Mouse (Mus musculus) forebrain, postnatal 0 days (tissue): ENCODE data around the gene Tsnax. TPM values are rescaled to one million over a fixed set of nuclear protein-coding genes. Genes with fewer than 3 reads are reported as not detected.

Experiments
- ATAC-seq: fragments of 200-750 bp; cut with Nextera tagmentation; 2 replicates; pipeline ENCODE4 v1.8.0; 2017; ENCODE audit warnings: mild to moderate bottlenecking, moderate library complexity
- DNase-seq: peaks from one replicate; pipeline ENCODE4 v3.0.0-alpha.2; 2015
- H3K27ac ChIP-seq: fragments of 300-500 bp; sonication (generic); 2 replicates; pipeline ENCODE4 v1.5.1; 2014; ENCODE audit warnings: low read depth, mild to moderate bottlenecking, antibody characterized with exemption, low read length, moderate library complexity, mixed read lengths
- H3K27me3 ChIP-seq: fragments of 300-500 bp; sonication (generic); 2 replicates; pipeline ENCODE4 v1.6.1; 2014; ENCODE audit warnings: mild to moderate bottlenecking, low read length, mixed read lengths; ENCODE audit not compliant: insufficient read depth
- H3K36me3 ChIP-seq: fragments of 300-500 bp; sonication (generic); 2 replicates; pipeline ENCODE4 v1.6.1; 2014; ENCODE audit warnings: mild to moderate bottlenecking, moderate library complexity; ENCODE audit not compliant: insufficient read depth
- H3K4me1 ChIP-seq: fragments of 300-500 bp; sonication (generic); 2 replicates; pipeline ENCODE4 v1.6.1; 2014; ENCODE audit warnings: antibody characterized with exemption; ENCODE audit not compliant: insufficient read depth
- H3K4me2 ChIP-seq: fragments of 300-500 bp; sonication (generic); 2 replicates; pipeline ENCODE4 v1.6.1; 2014; ENCODE audit warnings: low read depth, mild to moderate bottlenecking, moderate library complexity
- H3K4me3 ChIP-seq: fragments of 300-500 bp; sonication (generic); 2 replicates; pipeline ENCODE4 v1.5.1; 2014; ENCODE audit warnings: low read depth, low read length, mixed read lengths
- H3K9ac ChIP-seq: fragments of 300-500 bp; sonication (generic); 2 replicates; pipeline ENCODE4 v1.6.1; 2014; ENCODE audit warnings: mild to moderate bottlenecking
- H3K9me3 ChIP-seq: fragments of 300-500 bp; sonication (generic); 2 replicates; pipeline ENCODE4 v1.6.1; 2016; ENCODE audit warnings: low read length
- CTCF ChIP-seq: sonication (generic); IDR thresholded peaks from 2 replicates; pipeline ENCODE4 v1.5.1; 2016; ENCODE audit warnings: antibody characterized with exemption, control low read depth, low read depth
- WGBS: fragments of 180-500 bp; shearing (Covaris S2); extraction: QIAGEN DNeasy Blood & Tissue Kit; methylation state at CpG from one replicate; pipeline ENCODE4 v1.1.7; 2014; 5-methylcytosine and 5-hydroxymethylcytosine counted together
- microRNA-seq, 2 experiments: library from miRNA; unstranded; fragments of <30 nt; microRNA quantifications; one replicate each; pipeline ENCODE4; 2016
- polyA plus RNA-seq: library from polyadenylated mRNA; unstranded; fragments of >200 nt; fragmentation: Nextera tagmentation; extraction: Ambion mirVana; gene quantifications from 2 replicates; pipeline ENCODE4 v1.2.1, GENCODE M21; 2015
- total RNA-seq: library from RNA; depleted of rRNA; stranded (reverse); fragments of >200 nt; gene quantifications from 2 replicates; pipeline ENCODE4 v1.2.3, GENCODE M21; 2014; rRNA removed

The Tsnax gene
- total and polyA plus RNA-seq, 2 experiments from 2014 or later = 111 to 146 TPM

DNA sequence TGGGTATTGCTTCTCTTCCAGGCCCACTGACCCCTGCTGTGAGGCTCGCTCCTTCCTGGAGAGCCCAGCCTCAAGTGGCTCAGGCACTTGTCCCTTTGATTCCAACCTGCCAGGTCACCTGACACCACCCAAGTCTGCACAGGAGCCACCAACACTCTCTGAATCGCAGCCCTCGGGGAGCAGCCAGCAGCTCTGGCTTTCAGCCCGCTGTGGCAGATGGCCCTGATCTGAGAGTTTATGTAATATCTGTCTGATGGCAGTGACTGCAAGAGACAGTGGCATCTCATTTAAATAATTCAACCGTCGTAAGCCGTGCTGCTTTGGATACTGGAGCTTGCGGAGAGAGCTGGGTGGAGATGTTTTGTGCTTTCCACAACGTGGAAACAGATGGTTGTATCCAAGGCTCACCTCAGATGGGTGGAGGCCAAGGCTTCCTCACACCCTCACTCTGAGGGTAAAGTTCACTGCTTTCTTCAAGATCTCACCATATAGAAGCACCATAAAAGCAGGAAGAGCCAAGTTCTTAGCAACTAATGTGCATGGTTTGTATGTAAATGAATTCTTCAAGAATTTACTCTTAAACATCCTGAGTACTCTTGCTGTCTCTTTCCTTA lies 66.1 kb downstream of the Tsnax start:
- TF ChIP-seq CTCF = no peak
- no peak overlapping the region for H3K9ac ChIP-seq
- H3K27me3 ChIP-seq = no peaks in the 10 kb centered on the region
- H3K27ac ChIP-seq = peak overlapping the region; percentile 16; the same call in 1 of the 2 replicates
- peak; percentile 58 for ATAC-seq
- peak; percentile 79 for DNase-seq
- H3K36me3 ChIP-seq = no peaks in the 10 kb centered on the region
- no peaks in the 10 kb centered on the region for H3K9me3 ChIP-seq
- 0 out of 2 replicates have a peak, but pooled peaks cover 6% of the 10 kb centered on the region for H3K4me1 ChIP-seq
- H3K4me3 ChIP-seq = no peak overlapping the region
- no peak overlapping the region for H3K4me2 ChIP-seq
- 20% methylated on average over 9 of the region's 9 CpGs for WGBS

GRCm38 (mm10) chr8:125080388-125081344 lies 67.9 kb downstream of the Tsnax start:
- Histone ChIP-seq H3K36me3 (no peaks in the 10 kb centered on the region), H3K27me3 (no peaks in the 10 kb centered on the region), H3K9me3 (no peaks in the 10 kb centered on the region), H3K9ac (no peak overlapping the region), H3K27ac (peak overlapping the region; percentile 58; the same call in 1 of the 2 replicates), H3K4me3 (no peak overlapping the region), H3K4me2 (no peak overlapping the region), H3K4me1 (0 out of 2 replicates have a peak, but pooled peaks cover 11% of the 10 kb centered on the region)
- 41% methylated on average over 19 of the region's 19 CpGs for WGBS
- DNase-seq (peak; percentile 74), ATAC-seq (peak; percentile 73)
- TF ChIP-seq CTCF = no peak

DNA sequence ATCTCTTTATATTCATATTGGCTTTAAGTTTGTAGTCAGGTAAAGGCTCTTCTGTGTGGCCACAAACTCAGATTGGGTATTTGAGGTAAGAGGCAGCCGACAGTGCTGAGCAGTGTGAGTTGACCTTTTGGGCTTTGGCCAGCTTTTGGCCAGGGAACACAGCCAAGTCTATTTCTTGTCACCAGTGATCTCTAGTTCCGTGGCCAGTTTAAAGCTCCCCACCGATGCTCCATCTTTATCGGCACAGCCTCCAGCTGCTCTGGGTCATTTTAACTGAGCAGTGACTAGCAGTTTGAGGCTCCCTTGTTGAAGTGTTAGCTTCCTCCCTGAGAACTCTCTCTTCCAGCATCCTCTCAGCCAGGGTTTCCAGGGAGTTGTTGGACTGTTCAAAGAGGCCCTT lies 70.9 kb downstream of the Tsnax start:
- Histone ChIP-seq H3K4me2 (no peak overlapping the region), H3K27ac (peak overlapping the region; percentile 35; the same call in 1 of the 2 replicates), H3K27me3 (no peaks in the 10 kb centered on the region), H3K4me1 (0 out of 2 replicates have a peak, but pooled peaks cover 11% of the 10 kb centered on the region), H3K9ac (no peak overlapping the region), H3K9me3 (no peaks in the 10 kb centered on the region), H3K4me3 (no peak overlapping the region), H3K36me3 (no peaks in the 10 kb centered on the region)
- no peak for ATAC-seq
- WGBS = 52% methylated on average over 4 of the region's 4 CpGs
- DNase-seq = no peak
- TF ChIP-seq CTCF = no peak

Small RNA genes within 50 kb of the gene (microRNA-seq; reads per million reads assigned to microRNA genes)
- gene Gm22197 = 0 reads per million in 2 experiments

Other genes with a start within 250 kb of the Tsnax start
- gene Trim67, start 219.9 kb upstream of the Tsnax start, total RNA-seq = 64.2 and 68.3 TPM in 2 replicates
- gene Trim67, start 219.9 kb upstream of the Tsnax start, polyA plus RNA-seq = 21.9 and 25.7 TPM in 2 replicates
- 51.8 and 52.9 TPM in 2 replicates for gene Gnpat, start 150.0 kb upstream of the Tsnax start, total RNA-seq
- 42.7 and 51.7 TPM in 2 replicates for gene Gnpat, start 150.0 kb upstream of the Tsnax start, polyA plus RNA-seq
- gene 2810004N23Rik, start 149.9 kb upstream of the Tsnax start, total RNA-seq = 25.2 and 33.8 TPM in 2 replicates
- gene 2810004N23Rik, start 149.9 kb upstream of the Tsnax start, polyA plus RNA-seq = 19.9 and 23.4 TPM in 2 replicates
- 31.2 and 33.9 TPM in 2 replicates for gene Exoc8, start 115.3 kb upstream of the Tsnax start, total RNA-seq
- 7.4 and 9.9 TPM in 2 replicates for gene Exoc8, start 115.3 kb upstream of the Tsnax start, polyA plus RNA-seq
- gene Sprtn, start 115.1 kb upstream of the Tsnax start, total RNA-seq = 13.0 and 16.0 TPM in 2 replicates
- gene Sprtn, start 115.1 kb upstream of the Tsnax start, polyA plus RNA-seq = 5.1 and 6.0 TPM in 2 replicates
- 42.9 and 48.5 TPM in 2 replicates for gene Egln1, start 63.7 kb upstream of the Tsnax start, total RNA-seq
- 13.7 and 15.6 TPM in 2 replicates for gene Egln1, start 63.7 kb upstream of the Tsnax start, polyA plus RNA-seq
- gene Disc1, start 41.2 kb downstream of the Tsnax start, total RNA-seq = 2.8 and 6.4 TPM in 2 replicates
- 0.58 and 0.73 TPM in 2 replicates for gene Disc1, start 41.2 kb downstream of the Tsnax start, polyA plus RNA-seq